Mouse (Mus musculus) limb, embryonic 10.5 days (tissue): ENCODE results near the gene Dock3. TPM values are rescaled to one million over a fixed set of nuclear protein-coding genes. Genes with fewer than 3 reads are reported as not detected.

Experiments
- DNase-seq: peaks from one replicate; pipeline ENCODE4 v3.0.0-alpha.2; 2017; ENCODE audit warnings: low spot score
- H3K27ac ChIP-seq: fragments of 300-500 bp; sonication (generic); 2 replicates; pipeline ENCODE4 v1.5.1; 2016; ENCODE audit warnings: mild to moderate bottlenecking
- H3K27me3 ChIP-seq: fragments of 300-500 bp; sonication (generic); 2 replicates; pipeline ENCODE4 v1.6.1; 2016; ENCODE audit warnings: low read depth, mild to moderate bottlenecking; ENCODE audit not compliant: poor library complexity, severe bottlenecking
- H3K36me3 ChIP-seq: fragments of 300-500 bp; sonication (generic); 2 replicates; pipeline ENCODE4 v1.6.1; 2016; ENCODE audit warnings: mild to moderate bottlenecking, moderate library complexity
- H3K4me1 ChIP-seq: fragments of 300-500 bp; sonication (generic); 2 replicates; pipeline ENCODE4 v1.6.1; 2016
- H3K4me3 ChIP-seq: fragments of 300-500 bp; sonication (generic); 2 replicates; pipeline ENCODE4 v1.5.1; 2016; ENCODE audit warnings: mild to moderate bottlenecking, moderate library complexity
- H3K9me3 ChIP-seq: fragments of 300-500 bp; sonication (generic); replicated peaks from 2 replicates; pipeline ENCODE4 v1.6.1; 2016; ENCODE audit warnings: mild to moderate bottlenecking
- whole genome bisulfite sequencing: fragments of 180-500 bp; shearing (Covaris S2); methylation state at CpG from one replicate; pipeline ENCODE4 v1.1.7; 2016; 5-methylcytosine and 5-hydroxymethylcytosine counted together
- polyA plus RNA-seq: library from polyadenylated mRNA; unstranded; fragments of >200 nt; fragmentation: Nextera tagmentation; extraction: Ambion mirVana; gene quantifications from 2 replicates; pipeline ENCODE4 v1.2.1, GENCODE M21; 2016

Dock3 gene
- polyA plus RNA-seq, 1 experiment from 2014 or later = 0.76 TPM

GRCm38 (mm10) chr9:107269772-107270171 lies 38.1 kb upstream of the Dock3 start:
- H3K36me3 ChIP-seq = no peaks in the 10 kb centered on the region
- H3K27me3 ChIP-seq = no peaks in the 10 kb centered on the region
- DNase-seq = no peak
- no peak overlapping the region for H3K27ac ChIP-seq
- 95% methylated on average over 1 of the region's 1 CpGs for WGBS
- no peaks in the 10 kb centered on the region for H3K9me3 ChIP-seq
- peaks cover 22% of the 10 kb centered on the region for H3K4me1 ChIP-seq
- H3K4me3 ChIP-seq = no peak overlapping the region

- no peaks in the 10 kb centered on the region for H3K27me3 ChIP-seq
- 29% methylated on average over 4 of the region's 4 CpGs for WGBS
Observed at GRCm38 (mm10) chr9:107267721-107268402, 36.2 kb upstream of the Dock3 start.

GRCm38 (mm10) chr9:107267028-107267427 lies 35.3 kb upstream of the Dock3 start:
- no peak for DNase-seq
- WGBS = 63% methylated on average over 1 of the region's 1 CpGs

More at GRCm38 (mm10) chr9:107267721-107268402, 36.2 kb upstream of the Dock3 start:
- Histone ChIP-seq H3K9me3 (no peaks in the 10 kb centered on the region), H3K27ac (no peak overlapping the region), H3K4me3 (no peak overlapping the region), H3K4me1 (peaks cover 14% of the 10 kb centered on the region), H3K36me3 (no peaks in the 10 kb centered on the region)
- no peak for DNase-seq

GRCm38 (mm10) chr9:107264731-107265130 lies 33.0 kb upstream of the Dock3 start:
- H3K27me3 ChIP-seq = no peaks in the 10 kb centered on the region

More at GRCm38 (mm10) chr9:107267028-107267427, 35.3 kb upstream of the Dock3 start:
- Histone ChIP-seq H3K27me3 (no peaks in the 10 kb centered on the region), H3K9me3 (no peaks in the 10 kb centered on the region), H3K4me3 (no peak overlapping the region), H3K4me1 (peaks cover 16% of the 10 kb centered on the region), H3K36me3 (no peaks in the 10 kb centered on the region), H3K27ac (no peak overlapping the region)

GRCm38 (mm10) chr9:107263912-107264311 lies 32.2 kb upstream of the Dock3 start:
- DNase-seq = no peak
- peaks cover 12% of the 10 kb centered on the region for H3K4me1 ChIP-seq
- H3K36me3 ChIP-seq = no peaks in the 10 kb centered on the region
- H3K27ac ChIP-seq = no peak overlapping the region
- H3K27me3 ChIP-seq = no peaks in the 10 kb centered on the region
- H3K9me3 ChIP-seq = no peaks in the 10 kb centered on the region
- no peak overlapping the region for H3K4me3 ChIP-seq
- 91% methylated on average over 5 of the region's 5 CpGs for whole genome bisulfite sequencing

More at GRCm38 (mm10) chr9:107264731-107265130, 33.0 kb upstream of the Dock3 start:
- no peaks in the 10 kb centered on the region for H3K36me3 ChIP-seq
- no peaks in the 10 kb centered on the region for H3K9me3 ChIP-seq
- H3K4me3 ChIP-seq = no peak overlapping the region
- no peak for DNase-seq
- 73% methylated on average over 3 of the region's 3 CpGs for WGBS
- peaks cover 12% of the 10 kb centered on the region for H3K4me1 ChIP-seq
- no peak overlapping the region for H3K27ac ChIP-seq

GRCm38 (mm10) chr9:107262375-107262774 lies 30.7 kb upstream of the Dock3 start:
- no peak for DNase-seq
- no peaks in the 10 kb centered on the region for H3K27me3 ChIP-seq
- no peaks in the 10 kb centered on the region for H3K36me3 ChIP-seq
- peaks cover 9% of the 10 kb centered on the region for H3K4me1 ChIP-seq
- no peak overlapping the region for H3K27ac ChIP-seq
- WGBS = 79% methylated on average over 7 of the region's 7 CpGs
- no peak overlapping the region for H3K4me3 ChIP-seq
- no peaks in the 10 kb centered on the region for H3K9me3 ChIP-seq

GRCm38 (mm10) chr9:107261792-107262191 lies 30.1 kb upstream of the Dock3 start:
- no peak overlapping the region for H3K27ac ChIP-seq
- no peak for DNase-seq
- no peaks in the 10 kb centered on the region for H3K9me3 ChIP-seq
- no peaks in the 10 kb centered on the region for H3K36me3 ChIP-seq
- WGBS = 78% methylated on average over 6 of the region's 6 CpGs
- peaks cover 9% of the 10 kb centered on the region for H3K4me1 ChIP-seq
- no peak overlapping the region for H3K4me3 ChIP-seq
- H3K27me3 ChIP-seq = no peaks in the 10 kb centered on the region

- peaks cover 9% of the 10 kb centered on the region for H3K4me1 ChIP-seq
- no peak overlapping the region for H3K4me3 ChIP-seq
- no peaks in the 10 kb centered on the region for H3K9me3 ChIP-seq
- 74% methylated on average over 8 of the region's 8 CpGs for WGBS
- DNase-seq = no peak
- H3K36me3 ChIP-seq = no peaks in the 10 kb centered on the region
- H3K27me3 ChIP-seq = no peaks in the 10 kb centered on the region
- H3K27ac ChIP-seq = no peak overlapping the region
Observed at GRCm38 (mm10) chr9:107260836-107261235, 29.1 kb upstream of the Dock3 start.

GRCm38 (mm10) chr9:107260429-107260828 lies 28.7 kb upstream of the Dock3 start:
- WGBS = 82% methylated on average over 2 of the region's 2 CpGs
- peaks cover 13% of the 10 kb centered on the region for H3K4me1 ChIP-seq
- DNase-seq = no peak
- no peaks in the 10 kb centered on the region for H3K9me3 ChIP-seq
- H3K27ac ChIP-seq = no peak overlapping the region
- no peaks in the 10 kb centered on the region for H3K36me3 ChIP-seq
- no peaks in the 10 kb centered on the region for H3K27me3 ChIP-seq
- no peak overlapping the region for H3K4me3 ChIP-seq

- Histone ChIP-seq H3K36me3 (no peaks in the 10 kb centered on the region), H3K27me3 (no peaks in the 10 kb centered on the region), H3K9me3 (no peaks in the 10 kb centered on the region), H3K4me1 (peaks cover 17% of the 10 kb centered on the region), H3K27ac (no peak overlapping the region), H3K4me3 (no peak overlapping the region)
- DNase-seq = no peak
- 77% methylated on average over 6 of the region's 6 CpGs for WGBS
Observed at GRCm38 (mm10) chr9:107259571-107259970, 27.9 kb upstream of the Dock3 start.

GRCm38 (mm10) chr9:107255596-107255995 lies 23.9 kb upstream of the Dock3 start:
- H3K9me3 ChIP-seq = no peaks in the 10 kb centered on the region
- no peaks in the 10 kb centered on the region for H3K27me3 ChIP-seq
- H3K4me1 ChIP-seq = peaks cover 26% of the 10 kb centered on the region
- no peaks in the 10 kb centered on the region for H3K36me3 ChIP-seq
- no peak overlapping the region for H3K4me3 ChIP-seq
- peak overlapping the region; percentile 59; the same call in 1 of the 2 replicates for H3K27ac ChIP-seq
- no peak for DNase-seq
- WGBS = 48% methylated on average over 3 of the region's 3 CpGs

GRCm38 (mm10) chr9:107254925-107255324 lies 23.2 kb upstream of the Dock3 start:
- H3K36me3 ChIP-seq = no peaks in the 10 kb centered on the region
- peaks cover 26% of the 10 kb centered on the region for H3K4me1 ChIP-seq
- H3K4me3 ChIP-seq = no peak overlapping the region
- WGBS = 83% methylated on average over 3 of the region's 3 CpGs
- no peak for DNase-seq
- no peak overlapping the region for H3K27ac ChIP-seq
- H3K9me3 ChIP-seq = no peaks in the 10 kb centered on the region
- H3K27me3 ChIP-seq = no peaks in the 10 kb centered on the region

- no peak overlapping the region for H3K27ac ChIP-seq
- H3K27me3 ChIP-seq = no peaks in the 10 kb centered on the region
- H3K4me1 ChIP-seq = peaks cover 26% of the 10 kb centered on the region
- DNase-seq = no peak
- no peaks in the 10 kb centered on the region for H3K36me3 ChIP-seq
- WGBS = 80% methylated on average over 12 of the region's 12 CpGs
- H3K4me3 ChIP-seq = no peak overlapping the region
- no peaks in the 10 kb centered on the region for H3K9me3 ChIP-seq
Observed at GRCm38 (mm10) chr9:107254476-107254875, 22.8 kb upstream of the Dock3 start.

GRCm38 (mm10) chr9:107252164-107252563 lies 20.5 kb upstream of the Dock3 start:
- H3K4me3 ChIP-seq = no peak overlapping the region
- H3K36me3 ChIP-seq = no peaks in the 10 kb centered on the region
- H3K4me1 ChIP-seq = peaks cover 26% of the 10 kb centered on the region
- no peak for DNase-seq
- WGBS = 17% methylated on average over 5 of the region's 5 CpGs
- no peak overlapping the region for H3K27ac ChIP-seq
- no peaks in the 10 kb centered on the region for H3K9me3 ChIP-seq
- no peaks in the 10 kb centered on the region for H3K27me3 ChIP-seq
